Comparison of ENCODE assay signal across 25 mouse cellular contexts in genomic region chr11:48216762-48217161, GRCm38 (mm10).
A peak's percentile ranks its signal among the peaks of the same experiment; 100 is the strongest.
DNase-seq lines count a peak whose midpoint lies in the region; ATAC-seq lines count a peak whose summit lies in the region.
"Had no signal": no experiment of that assay in that cellular context is flagged by ENCODE, and none has a peak within 500 bp of the region (broad histone marks: within the 10 kb centered on the region; RNA-seq: fewer than 3 reads in every experiment).

No protein-coding gene starts in this region.

- H3K9ac ChIP-seq in heart, embryonic 12.5 days: no peak overlapping the region
- H3K9ac ChIP-seq in kidney, embryonic 15.5 days: no peak overlapping the region
- H3K9ac ChIP-seq in kidney, embryonic 16.5 days (replicated peaks; ENCODE audit: low read length): no peak overlapping the region
- H3K9ac ChIP-seq in limb, embryonic 13.5 days: no peak overlapping the region
- H3K9ac ChIP-seq in limb, embryonic 15.5 days: no peak overlapping the region
- H3K9ac ChIP-seq: embryonic facial prominence, embryonic 12.5 days; embryonic facial prominence, embryonic 15.5 days; forebrain, embryonic 12.5 days had no signal

- no peak overlapping the region for H3K27ac ChIP-seq in heart, embryonic 12.5 days (ENCODE audit: poor library complexity, severe bottlenecking)
- H3K27ac ChIP-seq in kidney, embryonic 15.5 days: no peak overlapping the region
- no peak overlapping the region for H3K27ac ChIP-seq in kidney, embryonic 16.5 days (ENCODE audit: low read length)
- no peak overlapping the region; the same call in 1 of the 2 replicates for H3K27ac ChIP-seq in limb, embryonic 13.5 days
- H3K27ac ChIP-seq in limb, embryonic 10.5 days: no peak overlapping the region
- no peak overlapping the region for H3K27ac ChIP-seq in limb, embryonic 15.5 days
- H3K27ac ChIP-seq: embryonic facial prominence, embryonic 12.5 days; embryonic facial prominence, embryonic 15.5 days; forebrain, embryonic 10.5 days; forebrain, embryonic 12.5 days had no signal

- peak; percentile 80 for DNase-seq in heart, adult 11 months
- DNase-seq in limb, embryonic 10.5 days (ENCODE audit: low spot score): no peak
- DNase-seq in left cerebral cortex, adult 18-20 months (ENCODE audit: low spot score in 2 of 2): no peak
- DNase-seq: adrenal gland, adult 2 months; adrenal gland, postnatal 10 days; adrenal gland, postnatal 25 days; cerebellum, adult 11 months; cerebellum, adult 18-20 months; cerebellum, adult 8-10 months; cerebellum, adult 9-11 months; cerebellum, postnatal 14 days; cerebellum, postnatal 36 days; embryo, embryonic 11 days had no signal

- no peaks in the 10 kb centered on the region for H3K9me3 ChIP-seq in heart, embryonic 12.5 days (replicated peaks)
- H3K9me3 ChIP-seq in kidney, embryonic 15.5 days (replicated peaks): no peaks in the 10 kb centered on the region
- H3K9me3 ChIP-seq in kidney, embryonic 16.5 days (ENCODE audit: low read length): no peaks in the 10 kb centered on the region
- no peaks in the 10 kb centered on the region for H3K9me3 ChIP-seq in limb, embryonic 13.5 days
- H3K9me3 ChIP-seq in limb, embryonic 10.5 days (replicated peaks): no peaks in the 10 kb centered on the region
- no peaks in the 10 kb centered on the region for H3K9me3 ChIP-seq in limb, embryonic 15.5 days
- H3K9me3 ChIP-seq: embryonic facial prominence, embryonic 12.5 days; embryonic facial prominence, embryonic 15.5 days; forebrain, embryonic 10.5 days; forebrain, embryonic 12.5 days had no signal

- no peak overlapping the region for H3K4me3 ChIP-seq in heart, embryonic 12.5 days
- no peak overlapping the region for H3K4me3 ChIP-seq in kidney, embryonic 15.5 days (replicated peaks)
- no peak overlapping the region for H3K4me3 ChIP-seq in kidney, embryonic 16.5 days (ENCODE audit: low read length)
- no peak overlapping the region for H3K4me3 ChIP-seq in limb, embryonic 13.5 days
- no peak overlapping the region for H3K4me3 ChIP-seq in limb, embryonic 10.5 days
- H3K4me3 ChIP-seq in limb, embryonic 15.5 days: no peak overlapping the region
- H3K4me3 ChIP-seq: embryonic facial prominence, embryonic 12.5 days; embryonic facial prominence, embryonic 15.5 days; erythroblast, embryonic 14.5 days; forebrain, embryonic 10.5 days; forebrain, embryonic 12.5 days had no signal

- H3K4me1 ChIP-seq in heart, embryonic 12.5 days (replicated peaks): no peaks in the 10 kb centered on the region
- H3K4me1 ChIP-seq in kidney, embryonic 15.5 days: no peaks in the 10 kb centered on the region
- no peaks in the 10 kb centered on the region for H3K4me1 ChIP-seq in kidney, embryonic 16.5 days (ENCODE audit: insufficient read depth, low read length)
- H3K4me1 ChIP-seq in limb, embryonic 13.5 days: peaks cover 13% of the 10 kb centered on the region
- no peaks in the 10 kb centered on the region for H3K4me1 ChIP-seq in limb, embryonic 10.5 days
- H3K4me1 ChIP-seq in limb, embryonic 15.5 days: 0 out of 2 replicates have a peak, but pooled peaks cover 3% of the 10 kb centered on the region
- H3K4me1 ChIP-seq: embryonic facial prominence, embryonic 12.5 days; embryonic facial prominence, embryonic 15.5 days; forebrain, embryonic 10.5 days; forebrain, embryonic 12.5 days had no signal

- no peak for ATAC-seq in heart, embryonic 12.5 days (ENCODE audit: insufficient number of reproducible peaks, low FRiP score)
- ATAC-seq in kidney, embryonic 15.5 days (replicated peaks; ENCODE audit: low FRiP score): peak; percentile 49; the same call in 1 of the 2 replicates
- ATAC-seq in kidney, embryonic 16.5 days (ENCODE audit: low FRiP score, low TSS enrichment): no peak
- ATAC-seq in limb, embryonic 13.5 days (ENCODE audit: low FRiP score, low read depth): peak; percentile 89
- peak; percentile 76 for ATAC-seq in limb, embryonic 15.5 days (ENCODE audit: insufficient number of reproducible peaks, low FRiP score, low TSS enrichment, low read depth)
- ATAC-seq: forebrain, embryonic 14.5 days; forebrain, embryonic 16.5 days had no signal

- H3K36me3 ChIP-seq in heart, embryonic 12.5 days: no peaks in the 10 kb centered on the region
- H3K36me3 ChIP-seq in kidney, embryonic 15.5 days: no peaks in the 10 kb centered on the region
- no peaks in the 10 kb centered on the region for H3K36me3 ChIP-seq in kidney, embryonic 16.5 days (ENCODE audit: insufficient read depth, low read length)
- no peaks in the 10 kb centered on the region for H3K36me3 ChIP-seq in limb, embryonic 13.5 days
- no peaks in the 10 kb centered on the region for H3K36me3 ChIP-seq in limb, embryonic 10.5 days
- no peaks in the 10 kb centered on the region for H3K36me3 ChIP-seq in limb, embryonic 15.5 days
- H3K36me3 ChIP-seq: embryonic facial prominence, embryonic 12.5 days; embryonic facial prominence, embryonic 15.5 days; forebrain, embryonic 10.5 days; forebrain, embryonic 12.5 days had no signal

- no peak overlapping the region for H3K4me2 ChIP-seq in heart, embryonic 12.5 days
- H3K4me2 ChIP-seq in kidney, embryonic 15.5 days: no peak overlapping the region
- no peak overlapping the region for H3K4me2 ChIP-seq in kidney, embryonic 16.5 days (replicated peaks; ENCODE audit: low read depth, low read length)
- no peak overlapping the region for H3K4me2 ChIP-seq in limb, embryonic 13.5 days (replicated peaks)
- no peak overlapping the region for H3K4me2 ChIP-seq in limb, embryonic 15.5 days
- H3K4me2 ChIP-seq: embryonic facial prominence, embryonic 12.5 days; embryonic facial prominence, embryonic 15.5 days; forebrain, embryonic 12.5 days had no signal

- no peaks in the 10 kb centered on the region for H3K27me3 ChIP-seq in heart, embryonic 12.5 days (replicated peaks)
- H3K27me3 ChIP-seq in kidney, embryonic 15.5 days: no peaks in the 10 kb centered on the region
- H3K27me3 ChIP-seq in kidney, embryonic 16.5 days (ENCODE audit: insufficient read depth, low read length): no peaks in the 10 kb centered on the region
- H3K27me3 ChIP-seq in limb, embryonic 13.5 days: no peaks in the 10 kb centered on the region
- H3K27me3 ChIP-seq in limb, embryonic 10.5 days (ENCODE audit: low read depth, poor library complexity, severe bottlenecking): no peaks in the 10 kb centered on the region
- no peaks in the 10 kb centered on the region for H3K27me3 ChIP-seq in limb, embryonic 15.5 days
- H3K27me3 ChIP-seq: embryonic facial prominence, embryonic 12.5 days; embryonic facial prominence, embryonic 15.5 days; forebrain, embryonic 12.5 days had no signal

- 62% methylated on average over 2 of the region's 2 CpGs for WGBS in heart, embryonic 12.5 days
- 38% methylated on average over 2 of the region's 2 CpGs for WGBS in kidney, embryonic 15.5 days
- WGBS in kidney, embryonic 16.5 days: 33% methylated on average over 2 of the region's 2 CpGs
- 36% methylated on average over 2 of the region's 2 CpGs for WGBS in limb, embryonic 13.5 days
- WGBS in limb, embryonic 10.5 days: 82% methylated on average over 2 of the region's 2 CpGs
- 29% methylated on average over 2 of the region's 2 CpGs for WGBS in limb, embryonic 15.5 days

Comparison
In these comparisons a context has a peak if more than half of its experiments do, and no peak if none do; other contexts are left out.
1. ATAC-seq: peak in kidney, embryonic 15.5 days (single experiment), limb, embryonic 13.5 days (single experiment) and limb, embryonic 15.5 days (single experiment); none in heart, embryonic 12.5 days (single experiment) and kidney, embryonic 16.5 days (single experiment).